Mouse (Mus musculus) effector memory CD4-positive, alpha-beta T cell, adult 7 months (primary cell): ENCODE results near the gene Olfr713. TPM values are rescaled to one million over a fixed set of nuclear protein-coding genes. Genes with fewer than 3 reads are reported as not detected.

ENCODE experiments used
- polyA plus RNA-seq: library from polyadenylated mRNA; unstranded; fragments of 100-300 nt; shearing (Covaris generic); gene quantifications from one replicate; pipeline ENCODE4 v1.2.1, GENCODE M21; 2017

Gene Olfr713
- not detected for polyA plus RNA-seq

DNA sequence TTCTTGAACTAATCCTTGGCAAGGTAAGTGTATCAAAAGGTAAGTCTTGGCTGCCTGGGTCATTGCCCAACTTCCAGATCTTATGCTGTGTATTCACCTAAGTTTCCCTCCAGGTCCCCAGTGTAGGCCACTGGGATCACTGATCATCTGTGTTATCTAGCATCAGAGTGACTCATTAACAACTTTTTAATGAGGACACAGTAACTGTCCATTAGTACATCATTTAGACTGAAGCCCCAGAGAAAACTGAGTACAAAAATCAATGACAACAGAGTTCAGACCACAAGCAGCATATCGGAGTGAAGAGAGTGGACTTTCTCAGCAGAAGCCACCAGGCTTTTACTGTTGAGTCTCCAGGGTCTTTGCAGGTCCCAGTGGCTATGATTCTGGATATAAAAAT lies at the start of gene Olfr713:
Gene Olfr713 (plus strand): TSS at position 301 of the 400 bp plus-strand sequence.

DNA sequence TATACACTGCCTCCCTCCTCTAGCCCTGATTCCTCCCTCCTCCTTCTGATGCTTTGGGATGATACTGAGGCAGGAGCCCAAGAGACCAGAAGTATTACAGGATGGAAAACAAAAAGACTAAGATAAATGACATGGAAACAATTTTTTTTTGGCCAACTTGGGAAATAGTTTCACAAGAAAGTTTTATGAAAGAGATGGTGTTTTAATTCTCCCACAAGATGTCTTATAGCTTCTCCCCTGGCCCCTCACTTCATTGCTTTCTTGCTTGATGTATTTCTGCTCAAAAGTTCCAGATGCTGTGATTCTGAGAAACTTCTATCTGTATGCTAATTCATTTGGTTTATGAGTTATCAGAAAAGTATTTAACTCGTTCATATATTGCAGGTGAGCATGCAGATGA lies 25.0 kb upstream of the Olfr713 start, which contains the start of gene Olfr2:
Gene Olfr2 (minus strand): TSS at position 101 of the 400 bp plus-strand sequence.

GRCm38 (mm10) chr7:107070681-107071080 lies 39.7 kb downstream of the Olfr713 start, which contains the start of gene Olfr714:
Gene Olfr714, plus strand, starts transcription at chr7:107070981.

Other genes with a start within 250 kb of the Olfr713 start
- not detected for gene Olfr699, start 238.0 kb upstream of the Olfr713 start, polyA plus RNA-seq
- not detected for gene Olfr700, start 222.3 kb upstream of the Olfr713 start, polyA plus RNA-seq
- not detected for gene Olfr701, start 217.0 kb upstream of the Olfr713 start, polyA plus RNA-seq
- gene Olfr702, start 197.3 kb upstream of the Olfr713 start, polyA plus RNA-seq, result not detected
- gene Olfr703, start 187.8 kb upstream of the Olfr713 start, polyA plus RNA-seq, result not detected
- gene Olfr704, start 168.0 kb upstream of the Olfr713 start, polyA plus RNA-seq, result 0.55 TPM
- not detected for gene Olfr705, start 154.3 kb upstream of the Olfr713 start, polyA plus RNA-seq
- gene Olfr706, start 143.0 kb upstream of the Olfr713 start, polyA plus RNA-seq, result not detected
- not detected for gene Olfr707, start 129.9 kb upstream of the Olfr713 start, polyA plus RNA-seq
- gene Olfr1532-ps1, start 123.2 kb upstream of the Olfr713 start, polyA plus RNA-seq, result not detected
- not detected for gene Olfr709-ps1, start 99.0 kb upstream of the Olfr713 start, polyA plus RNA-seq
- not detected for gene Olfr710, start 82.9 kb upstream of the Olfr713 start, polyA plus RNA-seq
- 0.07 TPM for gene Olfr6, start 67.2 kb upstream of the Olfr713 start, polyA plus RNA-seq
- not detected for gene Olfr711, start 55.7 kb upstream of the Olfr713 start, polyA plus RNA-seq
- not detected for gene Olfr2, start 25.1 kb upstream of the Olfr713 start, polyA plus RNA-seq
- gene Olfr714, start 39.8 kb downstream of the Olfr713 start, polyA plus RNA-seq, result not detected
- gene Olfr17, start 62.0 kb downstream of the Olfr713 start, polyA plus RNA-seq, result not detected
- not detected for gene Olfr715b, start 79.2 kb downstream of the Olfr713 start, polyA plus RNA-seq
- not detected for gene Olfr715, start 99.9 kb downstream of the Olfr713 start, polyA plus RNA-seq
- gene Olfr716, start 107.2 kb downstream of the Olfr713 start, polyA plus RNA-seq, result 0.23 TPM
- not detected for gene Nlrp14, start 135.8 kb downstream of the Olfr713 start, polyA plus RNA-seq
- gene Rbmxl2, start 178.3 kb downstream of the Olfr713 start, polyA plus RNA-seq, result not detected